Mouse (Mus musculus) hindbrain, embryonic 13.5 days (tissue): Measurements from ENCODE around the gene 3110021N24Rik. TPM values are rescaled to one million over a fixed set of nuclear protein-coding genes. Genes with fewer than 3 reads are reported as not detected.

Source experiments
- ATAC-seq: fragments of 200-750 bp; cut with Nextera tagmentation; 2 replicates; pipeline ENCODE4 v1.8.0; 2017; ENCODE audit warnings: moderate TSS enrichment; ENCODE audit not compliant: low FRiP score
- H3K27ac ChIP-seq: fragments of 300-500 bp; sonication (generic); 2 replicates; pipeline ENCODE4 v1.5.1; 2015; ENCODE audit warnings: inconsistent platforms, mild to moderate bottlenecking, moderate library complexity
- H3K27me3 ChIP-seq: fragments of 300-500 bp; sonication (generic); 2 replicates; pipeline ENCODE4 v1.6.1; 2015; ENCODE audit warnings: mild to moderate bottlenecking, inconsistent platforms
- H3K36me3 ChIP-seq: fragments of 300-500 bp; sonication (generic); 2 replicates; pipeline ENCODE4 v1.6.1; 2015; ENCODE audit warnings: mild to moderate bottlenecking, inconsistent platforms
- H3K4me1 ChIP-seq: fragments of 300-500 bp; sonication (generic); replicated peaks from 2 replicates; pipeline ENCODE4 v1.6.1; 2015; ENCODE audit warnings: inconsistent platforms
- H3K4me2 ChIP-seq: fragments of 300-500 bp; sonication (generic); 2 replicates; pipeline ENCODE4 v1.6.1; 2015; ENCODE audit warnings: inconsistent platforms, mild to moderate bottlenecking, moderate library complexity
- H3K4me3 ChIP-seq: fragments of 300-500 bp; sonication (generic); 2 replicates; pipeline ENCODE4 v1.5.1; 2015; ENCODE audit warnings: mild to moderate bottlenecking, inconsistent platforms
- H3K9ac ChIP-seq: fragments of 300-500 bp; sonication (generic); 2 replicates; pipeline ENCODE4 v1.6.1; 2015; ENCODE audit warnings: mild to moderate bottlenecking, inconsistent platforms
- H3K9me3 ChIP-seq: fragments of 300-500 bp; sonication (generic); 2 replicates; pipeline ENCODE4 v1.6.1; 2016; ENCODE audit warnings: inconsistent platforms
- WGBS: fragments of 180-500 bp; shearing (Covaris S2); methylation state at CpG from one replicate; pipeline ENCODE4 v1.1.7; 2015; 5-methylcytosine and 5-hydroxymethylcytosine counted together
- polyA plus RNA-seq: library from polyadenylated mRNA; unstranded; fragments of >200 nt; fragmentation: Nextera tagmentation; extraction: Ambion mirVana; gene quantifications from 2 replicates; pipeline ENCODE4 v1.2.1, GENCODE M21; 2015

The 3110021N24Rik gene
- polyA plus RNA-seq, 1 experiment from 2014 or later = 1.7 TPM

GRCm38 (mm10) chr4:108768527-108768926 lies 49.1 kb downstream of the 3110021N24Rik start:
- H3K4me3 ChIP-seq = no peak overlapping the region
- H3K27me3 ChIP-seq = no peaks in the 10 kb centered on the region
- no peaks in the 10 kb centered on the region for H3K36me3 ChIP-seq
- H3K27ac ChIP-seq = no peak overlapping the region
- ATAC-seq = no peak
- H3K9me3 ChIP-seq = no peaks in the 10 kb centered on the region
- no peak overlapping the region for H3K9ac ChIP-seq
- H3K4me1 ChIP-seq = no peaks in the 10 kb centered on the region
- no peak overlapping the region for H3K4me2 ChIP-seq

- Histone ChIP-seq H3K9ac (peak overlapping the region; percentile 98), H3K4me3 (peak overlapping the region; percentile 92), H3K4me1 (peaks cover 11% of the 10 kb centered on the region), H3K27ac (peak overlapping the region; percentile 98), H3K27me3 (no peaks in the 10 kb centered on the region), H3K4me2 (peak overlapping the region; percentile 62), H3K9me3 (no peaks in the 10 kb centered on the region), H3K36me3 (no peaks in the 10 kb centered on the region)
- ATAC-seq = no peak; the same call in 1 of the 2 replicates
- WGBS = 0% methylated on average over 7 of the region's 7 CpGs
Observed at GRCm38 (mm10) chr4:108779763-108780056, 60.3 kb downstream of the 3110021N24Rik start.

- peak; percentile 93 for ATAC-seq
- peak within 1 kb of the TSS; percentile 62 for H3K4me2 ChIP-seq
- peaks cover 11% of the 10 kb centered on the region for H3K4me1 ChIP-seq
- H3K9me3 ChIP-seq = no peaks in the 10 kb centered on the region
- H3K9ac ChIP-seq = peak within 1 kb of the TSS; percentile 98
- under 1% methylated on average over 80 of the region's 111 CpGs for WGBS
- H3K36me3 ChIP-seq = no peaks in the 10 kb centered on the region
- no peaks in the 10 kb centered on the region for H3K27me3 ChIP-seq
- peak within 1 kb of the TSS; percentile 92 for H3K4me3 ChIP-seq
- peak within 1 kb of the TSS; percentile 98 for H3K27ac ChIP-seq
Observed at GRCm38 (mm10) chr4:108780057-108780863, 60.8 kb downstream of the 3110021N24Rik start, which contains the start of gene Zfyve9. TSS of gene Zfyve9 (minus strand) at chr4:108780798.

GRCm38 (mm10) chr4:108780864-108781205 lies 61.4 kb downstream of the 3110021N24Rik start:
- no peak for ATAC-seq
- Histone ChIP-seq H3K4me3 (peak overlapping the region; percentile 92), H3K27me3 (no peaks in the 10 kb centered on the region), H3K9me3 (no peaks in the 10 kb centered on the region), H3K4me2 (peak overlapping the region; percentile 62), H3K4me1 (peaks cover 11% of the 10 kb centered on the region), H3K9ac (peak overlapping the region; percentile 98), H3K36me3 (no peaks in the 10 kb centered on the region), H3K27ac (peak overlapping the region; percentile 98)
- WGBS = under 1% methylated on average over 15 of the region's 20 CpGs

GRCm38 (mm10) chr4:108781596-108781995 lies 62.1 kb downstream of the 3110021N24Rik start:
- ATAC-seq = no peak
- Histone ChIP-seq H3K4me3 (peak overlapping the region; percentile 92), H3K36me3 (no peaks in the 10 kb centered on the region), H3K4me1 (peaks cover 11% of the 10 kb centered on the region), H3K27me3 (no peaks in the 10 kb centered on the region), H3K9me3 (no peaks in the 10 kb centered on the region), H3K27ac (no peak overlapping the region), H3K9ac (no peak overlapping the region), H3K4me2 (peak overlapping the region; percentile 62)
- WGBS = 62% methylated on average over 3 of the region's 3 CpGs

- H3K4me2 ChIP-seq = no peak overlapping the region
- WGBS = 29% methylated on average over 8 of the region's 8 CpGs
- no peak overlapping the region for H3K4me3 ChIP-seq
- ATAC-seq = no peak
- no peak overlapping the region for H3K27ac ChIP-seq
- H3K9me3 ChIP-seq = no peaks in the 10 kb centered on the region
- H3K27me3 ChIP-seq = no peaks in the 10 kb centered on the region
- H3K4me1 ChIP-seq = peaks cover 11% of the 10 kb centered on the region
- no peak overlapping the region for H3K9ac ChIP-seq
- no peaks in the 10 kb centered on the region for H3K36me3 ChIP-seq
Observed at GRCm38 (mm10) chr4:108782421-108783085, 63.1 kb downstream of the 3110021N24Rik start.

- H3K4me3 ChIP-seq = no peak overlapping the region
- H3K27me3 ChIP-seq = no peaks in the 10 kb centered on the region
- 84% methylated on average over 6 of the region's 6 CpGs for WGBS
- H3K4me2 ChIP-seq = no peak overlapping the region
- ATAC-seq = no peak
- no peak overlapping the region for H3K9ac ChIP-seq
- H3K27ac ChIP-seq = no peak overlapping the region
- no peaks in the 10 kb centered on the region for H3K9me3 ChIP-seq
- no peaks in the 10 kb centered on the region for H3K36me3 ChIP-seq
- H3K4me1 ChIP-seq = no peaks in the 10 kb centered on the region
Observed at GRCm38 (mm10) chr4:108789258-108789936, 69.9 kb downstream of the 3110021N24Rik start.

GRCm38 (mm10) chr4:108790507-108790906 lies 71.1 kb downstream of the 3110021N24Rik start:
- H3K36me3 ChIP-seq = no peaks in the 10 kb centered on the region
- H3K9me3 ChIP-seq = no peaks in the 10 kb centered on the region
- no peak overlapping the region for H3K27ac ChIP-seq
- no peaks in the 10 kb centered on the region for H3K27me3 ChIP-seq
- H3K9ac ChIP-seq = no peak overlapping the region
- H3K4me1 ChIP-seq = no peaks in the 10 kb centered on the region
- WGBS = 81% methylated on average over 1 of the region's 1 CpGs
- no peak overlapping the region for H3K4me3 ChIP-seq
- no peak for ATAC-seq
- H3K4me2 ChIP-seq = no peak overlapping the region

GRCm38 (mm10) chr4:108793941-108794340 lies 74.5 kb downstream of the 3110021N24Rik start:
- no peaks in the 10 kb centered on the region for H3K27me3 ChIP-seq
- H3K4me3 ChIP-seq = no peak overlapping the region
- H3K9ac ChIP-seq = no peak overlapping the region
- no peaks in the 10 kb centered on the region for H3K9me3 ChIP-seq
- no peak overlapping the region for H3K27ac ChIP-seq
- 64% methylated on average over 1 of the region's 1 CpGs for WGBS
- no peaks in the 10 kb centered on the region for H3K36me3 ChIP-seq
- no peak overlapping the region for H3K4me2 ChIP-seq
- no peak for ATAC-seq
- H3K4me1 ChIP-seq = no peaks in the 10 kb centered on the region

GRCm38 (mm10) chr4:108796701-108797100 lies 77.3 kb downstream of the 3110021N24Rik start:
- Histone ChIP-seq H3K4me3 (no peak overlapping the region), H3K27me3 (no peaks in the 10 kb centered on the region), H3K27ac (no peak overlapping the region), H3K9ac (no peak overlapping the region), H3K9me3 (no peaks in the 10 kb centered on the region), H3K4me1 (no peaks in the 10 kb centered on the region), H3K4me2 (no peak overlapping the region), H3K36me3 (no peaks in the 10 kb centered on the region)
- ATAC-seq = no peak
- 61% methylated on average over 4 of the region's 4 CpGs for WGBS

- ATAC-seq = no peak
- no peaks in the 10 kb centered on the region for H3K4me1 ChIP-seq
- 47% methylated on average over 2 of the region's 2 CpGs for WGBS
- no peaks in the 10 kb centered on the region for H3K9me3 ChIP-seq
- H3K36me3 ChIP-seq = no peaks in the 10 kb centered on the region
- no peak overlapping the region for H3K4me3 ChIP-seq
- no peak overlapping the region for H3K27ac ChIP-seq
- no peak overlapping the region for H3K9ac ChIP-seq
- H3K27me3 ChIP-seq = no peaks in the 10 kb centered on the region
- H3K4me2 ChIP-seq = no peak overlapping the region
Observed at GRCm38 (mm10) chr4:108798083-108798830, 78.8 kb downstream of the 3110021N24Rik start.

GRCm38 (mm10) chr4:108803535-108803934 lies 84.1 kb downstream of the 3110021N24Rik start:
- Histone ChIP-seq H3K4me1 (no peaks in the 10 kb centered on the region), H3K9ac (no peak overlapping the region), H3K4me3 (no peak overlapping the region), H3K27ac (no peak overlapping the region), H3K27me3 (no peaks in the 10 kb centered on the region), H3K9me3 (no peaks in the 10 kb centered on the region), H3K36me3 (no peaks in the 10 kb centered on the region), H3K4me2 (no peak overlapping the region)
- no peak for ATAC-seq
- WGBS = 75% methylated on average over 2 of the region's 2 CpGs
